Mouse (Mus musculus): Measurements from ENCODE around the gene Polr2a.

Polr2a gene

GRCm38 (mm10) chr11:69707480-69707847, 51.0 kb downstream of the Polr2a start:
- no peak for DNase-seq (ENCODE audit: low read depth, low spot score)

- peak; percentile 69 for DNase-seq (ENCODE audit: low read depth, low spot score)
Observed at GRCm38 (mm10) chr11:69706775-69707479, 51.5 kb downstream of the Polr2a start.

GRCm38 (mm10) chr11:69704613-69705010, 53.8 kb downstream of the Polr2a start:
- peak; percentile 88 for DNase-seq (ENCODE audit: low read depth, low spot score)

GRCm38 (mm10) chr11:69703814-69704612, 54.4 kb downstream of the Polr2a start:
- DNase-seq (ENCODE audit: low read depth, low spot score), result peak; percentile 99

- peak; percentile 89 for DNase-seq (ENCODE audit: low read depth, low spot score)
Observed at GRCm38 (mm10) chr11:69703381-69703780, 55.1 kb downstream of the Polr2a start.

- peak; percentile 51 for DNase-seq (ENCODE audit: low read depth, low spot score)
Observed at GRCm38 (mm10) chr11:69702886-69703285, 55.6 kb downstream of the Polr2a start.

- no peak for DNase-seq (ENCODE audit: low read depth, low spot score)
Observed at GRCm38 (mm10) chr11:69699595-69699994, 58.8 kb downstream of the Polr2a start.

- DNase-seq (ENCODE audit: low read depth, low spot score), result peak; percentile 91
Observed at GRCm38 (mm10) chr11:69698574-69698973, 59.9 kb downstream of the Polr2a start.

GRCm38 (mm10) chr11:69697396-69697795, 61.0 kb downstream of the Polr2a start:
- no peak for DNase-seq (ENCODE audit: low read depth, low spot score)

GRCm38 (mm10) chr11:69695361-69696181, 62.9 kb downstream of the Polr2a start, which contains the start of the genes Tnfsf12 and Tnfsfm13:
TSS of gene Tnfsf12 (minus strand) at chr11:69695849.
TSS of gene Tnfsfm13 (minus strand) at chr11:69696098.
- DNase-seq (ENCODE audit: low read depth, low spot score), result peak; percentile 49

GRCm38 (mm10) chr11:69695046-69695360, 63.4 kb downstream of the Polr2a start:
- DNase-seq (ENCODE audit: low read depth, low spot score), result no peak

GRCm38 (mm10) chr11:69693421-69693965, 64.9 kb downstream of the Polr2a start:
- DNase-seq (ENCODE audit: low read depth, low spot score), result no peak

GRCm38 (mm10) chr11:69692863-69693262, 65.6 kb downstream of the Polr2a start:
- DNase-seq (ENCODE audit: low read depth, low spot score), result no peak

- no peak for DNase-seq (ENCODE audit: low read depth, low spot score)
Observed at GRCm38 (mm10) chr11:69692196-69692811, 66.1 kb downstream of the Polr2a start.

GRCm38 (mm10) chr11:69689891-69690290, 68.5 kb downstream of the Polr2a start:
- peak; percentile 75 for DNase-seq (ENCODE audit: low read depth, low spot score)

- no peak for DNase-seq (ENCODE audit: low read depth, low spot score)
Observed at GRCm38 (mm10) chr11:69687061-69687460, 71.4 kb downstream of the Polr2a start.

GRCm38 (mm10) chr11:69686377-69686776, 72.1 kb downstream of the Polr2a start:
- peak; percentile 85 for DNase-seq (ENCODE audit: low read depth, low spot score)

GRCm38 (mm10) chr11:69685526-69686148, 72.8 kb downstream of the Polr2a start, which contains the start of gene Tnfsf13:
TSS of gene Tnfsf13 (minus strand) at chr11:69685784.
- no peak for DNase-seq (ENCODE audit: low read depth, low spot score)

- no peak for DNase-seq (ENCODE audit: low read depth, low spot score)
Observed at GRCm38 (mm10) chr11:69684936-69685335, 73.5 kb downstream of the Polr2a start.

- no peak for DNase-seq (ENCODE audit: low read depth, low spot score)
Observed at GRCm38 (mm10) chr11:69684128-69684745, 74.2 kb downstream of the Polr2a start.
